Mouse (Mus musculus): ENCODE data around the gene Acr. TPM values are rescaled to one million over a fixed set of nuclear protein-coding genes. Genes with fewer than 3 reads are reported as not detected.

Gene Acr
- 0.42 and 0.43 TPM in 2 replicates for polyA plus RNA-seq (2014; fragmentation: Nextera tagmentation; extraction: Ambion mirVana)

GRCm38 (mm10) chr15:89568114-89568513 is at the start of gene Acr:
TSS of gene Acr (plus strand) at chr15:89568326.
- ATAC-seq (ENCODE audit: low FRiP score) (no peak), DNase-seq (ENCODE audit: low spot score, missing footprints) (no peak)
- no peak within 1 kb of the TSS for H3K9ac ChIP-seq (ENCODE audit: low read length)
- no peak within 1 kb of the TSS for H3K4me2 ChIP-seq
- no peak within 1 kb of the TSS for H3K27ac ChIP-seq (ENCODE audit: low read depth, low read length)
- WGBS, result 86% methylated on average over 6 of the region's 6 CpGs
- no peak within 1 kb of the TSS for H3K4me3 ChIP-seq (ENCODE audit: low read depth, low read length)
- no peaks in the 10 kb centered on the region for H3K36me3 ChIP-seq (ENCODE audit: control insufficient read depth, insufficient read depth, low read length)
- no peaks in the 10 kb centered on the region for H3K9me3 ChIP-seq (ENCODE audit: control insufficient read depth, low read length)
- no peaks in the 10 kb centered on the region for H3K4me1 ChIP-seq (ENCODE audit: control insufficient read depth, insufficient read depth, low read length)
- H3K27me3 ChIP-seq (ENCODE audit: control insufficient read depth, insufficient read depth, low read length), result no peaks in the 10 kb centered on the region

GRCm38 (mm10) chr15:89521951-89522350 is 46.2 kb upstream of the Acr start:
- H3K9me3 ChIP-seq (ENCODE audit: control insufficient read depth, low read length), result no peaks in the 10 kb centered on the region
- H3K27me3 ChIP-seq (ENCODE audit: control insufficient read depth, insufficient read depth, low read length), result peaks cover 25% of the 10 kb centered on the region
- H3K4me2 ChIP-seq, result no peak overlapping the region
- H3K4me1 ChIP-seq (ENCODE audit: control insufficient read depth, insufficient read depth, low read length), result peaks cover 6% of the 10 kb centered on the region
- no peak overlapping the region for H3K9ac ChIP-seq (ENCODE audit: low read length)
- DNase-seq (ENCODE audit: low spot score, missing footprints) (peak; percentile 21), ATAC-seq (ENCODE audit: low FRiP score) (no peak)
- H3K36me3 ChIP-seq (ENCODE audit: control insufficient read depth, insufficient read depth, low read length), result no peaks in the 10 kb centered on the region
- no peak overlapping the region for H3K27ac ChIP-seq (ENCODE audit: low read depth, low read length)
- WGBS, result 84% methylated on average over 7 of the region's 7 CpGs
- no peak overlapping the region for H3K4me3 ChIP-seq (ENCODE audit: low read depth, low read length)

- 88% methylated on average over 10 of the region's 10 CpGs for WGBS
- Histone ChIP-seq H3K4me3 (ENCODE audit: low read depth, low read length) (no peak overlapping the region; the same call in 1 of the 2 replicates), H3K9me3 (ENCODE audit: control insufficient read depth, low read length) (no peaks in the 10 kb centered on the region), H3K36me3 (ENCODE audit: control insufficient read depth, insufficient read depth, low read length) (no peaks in the 10 kb centered on the region), H3K4me1 (ENCODE audit: control insufficient read depth, insufficient read depth, low read length) (peaks cover 6% of the 10 kb centered on the region), H3K27ac (ENCODE audit: low read depth, low read length) (no peak overlapping the region), H3K4me2 (no peak overlapping the region; the same call in 1 of the 2 replicates), H3K9ac (ENCODE audit: low read length) (no peak overlapping the region), H3K27me3 (ENCODE audit: control insufficient read depth, insufficient read depth, low read length) (peaks cover 25% of the 10 kb centered on the region)
- DNase-seq (ENCODE audit: low spot score, missing footprints) (peak; percentile 85), ATAC-seq (ENCODE audit: low FRiP score) (no peak)
These were observed 45.4 kb upstream of the Acr start for GRCm38 (mm10) chr15:89522566-89523282.

- WGBS, result 6% methylated on average over 26 of the region's 47 CpGs
- Histone ChIP-seq H3K9ac (ENCODE audit: low read length) (no peak overlapping the region; the same call in 1 of the 2 replicates), H3K36me3 (ENCODE audit: control insufficient read depth, insufficient read depth, low read length) (no peaks in the 10 kb centered on the region), H3K27ac (ENCODE audit: low read depth, low read length) (no peak overlapping the region), H3K27me3 (ENCODE audit: control insufficient read depth, insufficient read depth, low read length) (peaks cover 25% of the 10 kb centered on the region), H3K4me1 (ENCODE audit: control insufficient read depth, insufficient read depth, low read length) (peaks cover 6% of the 10 kb centered on the region), H3K4me2 (peak overlapping the region; percentile 91), H3K9me3 (ENCODE audit: control insufficient read depth, low read length) (no peaks in the 10 kb centered on the region), H3K4me3 (ENCODE audit: low read depth, low read length) (peak overlapping the region; percentile 50)
- peak; percentile 87 for DNase-seq (ENCODE audit: low spot score, missing footprints)
- ATAC-seq (ENCODE audit: low FRiP score), result peak; percentile 58
These were observed 44.8 kb upstream of the Acr start for GRCm38 (mm10) chr15:89523283-89523832.

GRCm38 (mm10) chr15:89524001-89524571 is 44.0 kb upstream of the Acr start:
- Histone ChIP-seq H3K4me3 (ENCODE audit: low read depth, low read length) (peak overlapping the region; percentile 50), H3K9me3 (ENCODE audit: control insufficient read depth, low read length) (no peaks in the 10 kb centered on the region), H3K9ac (ENCODE audit: low read length) (peak overlapping the region; percentile 44; the same call in 1 of the 2 replicates), H3K4me2 (peak overlapping the region; percentile 91), H3K4me1 (ENCODE audit: control insufficient read depth, insufficient read depth, low read length) (peaks cover 6% of the 10 kb centered on the region), H3K27me3 (ENCODE audit: control insufficient read depth, insufficient read depth, low read length) (peaks cover 25% of the 10 kb centered on the region), H3K27ac (ENCODE audit: low read depth, low read length) (no peak overlapping the region), H3K36me3 (ENCODE audit: control insufficient read depth, insufficient read depth, low read length) (no peaks in the 10 kb centered on the region)
- 9% methylated on average over 50 of the region's 52 CpGs for WGBS
- ATAC-seq (ENCODE audit: low FRiP score), result peak; percentile 29; the same call in 1 of the 2 replicates
- peak; percentile 84 for DNase-seq (ENCODE audit: low spot score, missing footprints)

- peak overlapping the region; percentile 50; the same call in 1 of the 2 replicates for H3K4me3 ChIP-seq (ENCODE audit: low read depth, low read length)
- no peaks in the 10 kb centered on the region for H3K9me3 ChIP-seq (ENCODE audit: control insufficient read depth, low read length)
- H3K9ac ChIP-seq (ENCODE audit: low read length), result no peak overlapping the region
- DNase-seq (ENCODE audit: low spot score, missing footprints) (peak; percentile 80), ATAC-seq (ENCODE audit: low FRiP score) (no peak)
- no peak overlapping the region; the same call in 1 of the 2 replicates for H3K4me2 ChIP-seq
- H3K36me3 ChIP-seq (ENCODE audit: control insufficient read depth, insufficient read depth, low read length), result no peaks in the 10 kb centered on the region
- 73% methylated on average over 8 of the region's 8 CpGs for WGBS
- peaks cover 6% of the 10 kb centered on the region for H3K4me1 ChIP-seq (ENCODE audit: control insufficient read depth, insufficient read depth, low read length)
- H3K27me3 ChIP-seq (ENCODE audit: control insufficient read depth, insufficient read depth, low read length), result peaks cover 25% of the 10 kb centered on the region
- H3K27ac ChIP-seq (ENCODE audit: low read depth, low read length), result no peak overlapping the region
These were observed 43.3 kb upstream of the Acr start for GRCm38 (mm10) chr15:89524611-89525415.

GRCm38 (mm10) chr15:89525464-89525863 is 42.7 kb upstream of the Acr start:
- Histone ChIP-seq H3K4me3 (ENCODE audit: low read depth, low read length) (no peak overlapping the region), H3K27me3 (ENCODE audit: control insufficient read depth, insufficient read depth, low read length) (peaks cover 25% of the 10 kb centered on the region), H3K4me1 (ENCODE audit: control insufficient read depth, insufficient read depth, low read length) (peaks cover 6% of the 10 kb centered on the region), H3K27ac (ENCODE audit: low read depth, low read length) (no peak overlapping the region), H3K9ac (ENCODE audit: low read length) (no peak overlapping the region), H3K9me3 (ENCODE audit: control insufficient read depth, low read length) (no peaks in the 10 kb centered on the region), H3K36me3 (ENCODE audit: control insufficient read depth, insufficient read depth, low read length) (no peaks in the 10 kb centered on the region), H3K4me2 (no peak overlapping the region)
- peak; percentile 54 for DNase-seq (ENCODE audit: low spot score, missing footprints)
- no peak for ATAC-seq (ENCODE audit: low FRiP score)
- WGBS, result 95% methylated on average over 8 of the region's 8 CpGs

GRCm38 (mm10) chr15:89525896-89526295 is 42.2 kb upstream of the Acr start:
- DNase-seq (ENCODE audit: low spot score, missing footprints), result peak; percentile 70
- no peak overlapping the region for H3K27ac ChIP-seq (ENCODE audit: low read depth, low read length)
- H3K9me3 ChIP-seq (ENCODE audit: control insufficient read depth, low read length), result no peaks in the 10 kb centered on the region
- H3K9ac ChIP-seq (ENCODE audit: low read length), result no peak overlapping the region
- ATAC-seq (ENCODE audit: low FRiP score), result no peak
- no peak overlapping the region for H3K4me3 ChIP-seq (ENCODE audit: low read depth, low read length)
- WGBS, result 89% methylated on average over 7 of the region's 7 CpGs
- H3K36me3 ChIP-seq (ENCODE audit: control insufficient read depth, insufficient read depth, low read length), result no peaks in the 10 kb centered on the region
- H3K4me1 ChIP-seq (ENCODE audit: control insufficient read depth, insufficient read depth, low read length), result peaks cover 6% of the 10 kb centered on the region
- no peak overlapping the region for H3K4me2 ChIP-seq
- H3K27me3 ChIP-seq (ENCODE audit: control insufficient read depth, insufficient read depth, low read length), result peaks cover 25% of the 10 kb centered on the region

All from midbrain, embryonic 11.5 days (tissue).